In the genomic region with DNA sequence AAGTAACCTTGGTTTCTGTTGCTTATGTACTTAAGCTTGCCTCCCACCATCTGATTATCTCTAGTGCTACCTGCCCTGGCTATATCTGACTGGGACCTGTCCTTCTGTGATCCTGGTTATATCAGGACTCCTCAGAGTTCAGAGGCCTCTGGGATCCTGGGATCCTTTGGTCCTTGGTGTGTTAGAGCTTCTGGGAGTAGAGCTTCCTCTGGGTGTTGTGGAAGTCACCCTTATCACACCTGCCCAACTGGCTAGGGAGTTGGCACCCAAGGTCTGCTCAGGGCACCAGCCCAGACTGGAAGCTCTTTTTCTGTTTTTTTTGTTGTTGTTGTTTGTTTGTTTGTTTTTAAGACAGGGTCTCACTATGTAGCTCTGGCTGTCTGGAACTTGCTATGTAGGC, we compare ENCODE assay signal across 15 mouse cellular contexts.
"Had no signal": no experiment of that assay in that cellular context is flagged by ENCODE, and none has a peak within 500 bp of the region (broad histone marks: within the 10 kb centered on the region; RNA-seq: fewer than 3 reads in every experiment).

No protein-coding gene starts in this region.

- H3K36me3 ChIP-seq: midbrain, embryonic 13.5 days; midbrain, embryonic 15.5 days; neural tube, embryonic 12.5 days had no signal

- H3K4me2 ChIP-seq: lung, embryonic 15.5 days; midbrain, embryonic 11.5 days; midbrain, embryonic 13.5 days; midbrain, embryonic 15.5 days; neural tube, embryonic 12.5 days had no signal

- H3K27ac ChIP-seq: lung, embryonic 15.5 days; macrophage; midbrain, embryonic 13.5 days; midbrain, embryonic 15.5 days; neural tube, embryonic 12.5 days had no signal

- H3K9ac ChIP-seq: lung, embryonic 15.5 days; midbrain, embryonic 13.5 days; midbrain, embryonic 15.5 days; neural tube, embryonic 12.5 days had no signal

- DNase-seq: lung, adult 2 months; lung, postnatal 14 days; lung, postnatal 36 days; right cerebral cortex, postnatal 14 days; spleen, adult 18-20 months; thymus, adult 18-20 months; thymus, postnatal 14 days; thymus, postnatal 36 days had no signal

- H3K9me3 ChIP-seq: lung, embryonic 15.5 days; midbrain, embryonic 13.5 days; midbrain, embryonic 15.5 days; neural tube, embryonic 12.5 days had no signal

- H3K4me1 ChIP-seq: lung, embryonic 15.5 days; midbrain, embryonic 13.5 days; midbrain, embryonic 15.5 days; neural tube, embryonic 12.5 days had no signal

- ATAC-seq: lung, postnatal 0 days; midbrain, embryonic 13.5 days; midbrain, embryonic 15.5 days had no signal

- H3K4me3 ChIP-seq: lung, embryonic 15.5 days; midbrain, embryonic 13.5 days; midbrain, embryonic 15.5 days; neural tube, embryonic 12.5 days had no signal

- H3K27me3 ChIP-seq: lung, embryonic 15.5 days; midbrain, embryonic 13.5 days; midbrain, embryonic 15.5 days; neural tube, embryonic 12.5 days had no signal
